ENCODE assay signal across 12 mouse cellular contexts in the genomic region with DNA sequence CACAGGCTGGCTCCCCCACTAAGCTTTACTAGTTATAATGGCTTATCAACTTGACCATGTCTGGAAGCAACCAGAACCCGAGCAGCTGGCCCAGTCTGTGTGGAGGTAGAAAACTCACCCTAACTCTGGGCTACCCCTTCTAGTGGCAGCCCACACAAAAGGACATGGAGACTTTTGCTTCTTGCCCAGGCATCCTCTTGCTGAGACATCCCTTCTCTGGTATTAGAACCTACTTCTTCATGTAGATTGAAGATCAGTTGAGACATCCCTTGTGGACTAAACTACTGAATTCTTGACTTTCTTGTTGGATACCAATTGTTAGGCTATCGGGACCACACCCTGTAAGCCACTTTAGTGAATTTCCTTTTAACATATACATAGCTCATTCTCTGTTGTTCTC. TPM values are rescaled to one million over a fixed set of nuclear protein-coding genes. Genes with fewer than 3 reads are reported as not detected.
DNase-seq lines count a peak whose midpoint lies in the region; ATAC-seq and TF ChIP-seq lines count a peak whose summit lies in the region.
"Had no signal": no experiment of that assay in that cellular context is flagged by ENCODE, and none has a peak within 500 bp of the region (broad histone marks: within the 10 kb centered on the region; RNA-seq: fewer than 3 reads in every experiment).

No protein-coding gene starts in this region.

- H3K4me1 ChIP-seq in forebrain, embryonic 13.5 days, result peaks cover 18% of the 10 kb centered on the region
- peaks cover 8% of the 10 kb centered on the region for H3K4me1 ChIP-seq in forebrain, embryonic 10.5 days
- peaks cover 45% of the 10 kb centered on the region for H3K4me1 ChIP-seq in liver, embryonic 12.5 days
- H3K4me1 ChIP-seq in midbrain, embryonic 13.5 days (replicated peaks), result peaks cover 8% of the 10 kb centered on the region
- H3K4me1 ChIP-seq in midbrain, embryonic 14.5 days (ENCODE audit: control insufficient read depth, insufficient read depth, low read length), result peaks cover 7% of the 10 kb centered on the region
- H3K4me1 ChIP-seq in stomach, postnatal 0 days (replicated peaks; ENCODE audit: control insufficient read depth, insufficient read depth), result no peaks in the 10 kb centered on the region

- TF ChIP-seq EP300 in stomach, postnatal 0 days (optimal IDR thresholded peaks at IDR 0.05), result no peak

- H3K36me3 ChIP-seq in forebrain, embryonic 13.5 days (ENCODE audit: poor library complexity, severe bottlenecking), result peaks cover 67% of the 10 kb centered on the region
- peaks cover 88% of the 10 kb centered on the region for H3K36me3 ChIP-seq in forebrain, embryonic 10.5 days (replicated peaks)
- peaks cover 90% of the 10 kb centered on the region for H3K36me3 ChIP-seq in liver, embryonic 12.5 days
- peaks cover 64% of the 10 kb centered on the region for H3K36me3 ChIP-seq in midbrain, embryonic 13.5 days
- H3K36me3 ChIP-seq in midbrain, embryonic 14.5 days (ENCODE audit: control insufficient read depth, insufficient read depth, low read length), result peaks cover 59% of the 10 kb centered on the region
- peaks cover 25% of the 10 kb centered on the region for H3K36me3 ChIP-seq in stomach, postnatal 0 days (ENCODE audit: control insufficient read depth, insufficient read depth, low read length)

- ATAC-seq in forebrain, embryonic 13.5 days, result no peak
- ATAC-seq in liver, embryonic 12.5 days, result no peak
- no peak for ATAC-seq in midbrain, embryonic 13.5 days
- no peak for ATAC-seq in midbrain, embryonic 14.5 days (ENCODE audit: low FRiP score, low TSS enrichment)
- no peak for ATAC-seq in stomach, postnatal 0 days (ENCODE audit: low FRiP score, low TSS enrichment)

- H3K4me2 ChIP-seq in forebrain, embryonic 13.5 days, result no peak overlapping the region
- H3K4me2 ChIP-seq in liver, embryonic 12.5 days, result no peak overlapping the region
- no peak overlapping the region for H3K4me2 ChIP-seq in midbrain, embryonic 13.5 days (replicated peaks)
- no peak overlapping the region for H3K4me2 ChIP-seq in midbrain, embryonic 14.5 days (ENCODE audit: low read length)
- H3K4me2 ChIP-seq in stomach, postnatal 0 days (replicated peaks; ENCODE audit: low read depth), result no peak overlapping the region
- H3K4me2 ChIP-seq: embryonic facial prominence, embryonic 15.5 days; heart, embryonic 12.5 days had no signal

- no peak for DNase-seq in forebrain, embryonic 10.5 days (ENCODE audit: extremely low spot score, low spot score)
- DNase-seq in liver, result no peak
- DNase-seq in midbrain, embryonic 14.5 days, result no peak
- DNase-seq in stomach, postnatal 0 days (ENCODE audit: low spot score), result no peak

- WGBS in forebrain, embryonic 13.5 days, result 77% methylated on average over 2 of the region's 2 CpGs
- WGBS in forebrain, embryonic 10.5 days, result 82% methylated on average over 2 of the region's 2 CpGs
- WGBS in liver, embryonic 12.5 days (ENCODE audit: insufficient replicate concordance), result 69% methylated on average over 2 of the region's 2 CpGs
- WGBS in midbrain, embryonic 13.5 days, result 87% methylated on average over 2 of the region's 2 CpGs
- WGBS in midbrain, embryonic 14.5 days, result 84% methylated on average over 2 of the region's 2 CpGs
- WGBS in stomach, postnatal 0 days, result 64% methylated on average over 2 of the region's 2 CpGs

- H3K27ac ChIP-seq in forebrain, embryonic 13.5 days, result peak overlapping the region; percentile 8; the same call in 1 of the 2 replicates
- H3K27ac ChIP-seq in forebrain, embryonic 10.5 days, result no peak overlapping the region
- peak overlapping the region; percentile 37; the same call in 1 of the 2 replicates for H3K27ac ChIP-seq in liver, embryonic 12.5 days
- H3K27ac ChIP-seq in midbrain, embryonic 13.5 days, result peak overlapping the region; percentile 7; the same call in 1 of the 2 replicates
- no peak overlapping the region for H3K27ac ChIP-seq in midbrain, embryonic 14.5 days (replicated peaks; ENCODE audit: low read depth, low read length)
- no peak overlapping the region for H3K27ac ChIP-seq in stomach, postnatal 0 days (replicated peaks)
- H3K27ac ChIP-seq: embryonic facial prominence, embryonic 15.5 days; gastrocnemius, adult 2 months; hindbrain, embryonic 10.5 days had no signal

- no peak overlapping the region for H3K9ac ChIP-seq in forebrain, embryonic 13.5 days
- no peak overlapping the region for H3K9ac ChIP-seq in liver, embryonic 12.5 days
- no peak overlapping the region for H3K9ac ChIP-seq in midbrain, embryonic 13.5 days (replicated peaks)
- H3K9ac ChIP-seq in midbrain, embryonic 14.5 days (replicated peaks; ENCODE audit: low read length), result no peak overlapping the region
- no peak overlapping the region for H3K9ac ChIP-seq in stomach, postnatal 0 days (ENCODE audit: low read length)
- H3K9ac ChIP-seq: embryonic facial prominence, embryonic 15.5 days; heart, embryonic 12.5 days had no signal

- no peak overlapping the region for H3K4me3 ChIP-seq in forebrain, embryonic 13.5 days
- H3K4me3 ChIP-seq in forebrain, embryonic 10.5 days, result no peak overlapping the region
- H3K4me3 ChIP-seq in liver, embryonic 12.5 days, result no peak overlapping the region
- H3K4me3 ChIP-seq in midbrain, embryonic 13.5 days (replicated peaks), result no peak overlapping the region
- no peak overlapping the region for H3K4me3 ChIP-seq in midbrain, embryonic 14.5 days (replicated peaks; ENCODE audit: low read depth, low read length)
- H3K4me3 ChIP-seq in stomach, postnatal 0 days (ENCODE audit: low read depth, low read length), result no peak overlapping the region
- H3K4me3 ChIP-seq: embryonic facial prominence, embryonic 15.5 days; erythroblast, embryonic 14.5 days; gastrocnemius, adult 2 months; heart, embryonic 12.5 days; hindbrain, embryonic 10.5 days had no signal

- H3K27me3 ChIP-seq in forebrain, embryonic 13.5 days, result no peaks in the 10 kb centered on the region
- H3K27me3 ChIP-seq in forebrain, embryonic 10.5 days (ENCODE audit: poor library complexity, severe bottlenecking), result no peaks in the 10 kb centered on the region
- H3K27me3 ChIP-seq in liver, embryonic 12.5 days (replicated peaks), result no peaks in the 10 kb centered on the region
- no peaks in the 10 kb centered on the region for H3K27me3 ChIP-seq in midbrain, embryonic 13.5 days
- H3K27me3 ChIP-seq in midbrain, embryonic 14.5 days (ENCODE audit: control insufficient read depth, insufficient read depth, low read length), result no peaks in the 10 kb centered on the region
- H3K27me3 ChIP-seq in stomach, postnatal 0 days (ENCODE audit: control insufficient read depth, insufficient read depth, low read length), result no peaks in the 10 kb centered on the region
- H3K27me3 ChIP-seq: embryonic facial prominence, embryonic 15.5 days; heart, embryonic 12.5 days had no signal

- no peaks in the 10 kb centered on the region for H3K9me3 ChIP-seq in forebrain, embryonic 13.5 days (replicated peaks)
- H3K9me3 ChIP-seq in forebrain, embryonic 10.5 days, result no peaks in the 10 kb centered on the region
- no peaks in the 10 kb centered on the region for H3K9me3 ChIP-seq in liver, embryonic 12.5 days (replicated peaks)
- H3K9me3 ChIP-seq in midbrain, embryonic 13.5 days, result no peaks in the 10 kb centered on the region
- no peaks in the 10 kb centered on the region for H3K9me3 ChIP-seq in midbrain, embryonic 14.5 days (ENCODE audit: control insufficient read depth, low read length)
- no peaks in the 10 kb centered on the region for H3K9me3 ChIP-seq in stomach, postnatal 0 days (ENCODE audit: control insufficient read depth, low read length)
- H3K9me3 ChIP-seq: embryonic facial prominence, embryonic 15.5 days; heart, embryonic 12.5 days; hindbrain, embryonic 10.5 days had no signal

- TF ChIP-seq CTCF in stomach, postnatal 0 days (IDR thresholded peaks at IDR 0.05; ENCODE audit: low read depth), result no peak

RNA-seq across cellular contexts. Expression of gene Tmem258, which starts 5.5 kb away (rescaled TPM):
- polyA plus RNA-seq in forebrain, embryonic 13.5 days (2015; fragmentation: Nextera tagmentation; extraction: Ambion mirVana), result 408 and 447 TPM in 2 replicates
- 362 and 373 TPM in 2 replicates for polyA plus RNA-seq in forebrain, embryonic 10.5 days (2016; fragmentation: Nextera tagmentation; extraction: Ambion mirVana)
- 350 and 353 TPM in 2 replicates for polyA plus RNA-seq in liver, embryonic 12.5 days (2016; fragmentation: Nextera tagmentation; extraction: Ambion mirVana)
- 386 and 396 TPM in 2 replicates for polyA plus RNA-seq in midbrain, embryonic 13.5 days (2015; fragmentation: Nextera tagmentation; extraction: Ambion mirVana)
- 363 and 446 TPM in 2 replicates for polyA plus RNA-seq in midbrain, embryonic 14.5 days (2014; fragmentation: Nextera tagmentation; extraction: Ambion mirVana)
- 330 and 370 TPM in 2 replicates for polyA plus RNA-seq in stomach, postnatal 0 days (2015; fragmentation: Nextera tagmentation; extraction: Ambion mirVana)

RNA-seq across cellular contexts. Expression of gene Fen1, which starts 5.7 kb away (rescaled TPM):
- 98.8 and 104 TPM in 2 replicates for polyA plus RNA-seq in forebrain, embryonic 13.5 days (2015; fragmentation: Nextera tagmentation; extraction: Ambion mirVana)
- 215 and 218 TPM in 2 replicates for polyA plus RNA-seq in forebrain, embryonic 10.5 days (2016; fragmentation: Nextera tagmentation; extraction: Ambion mirVana)
- polyA plus RNA-seq in liver, embryonic 12.5 days (2016; fragmentation: Nextera tagmentation; extraction: Ambion mirVana), result 198 and 200 TPM in 2 replicates
- 47.9 and 49.6 TPM in 2 replicates for polyA plus RNA-seq in midbrain, embryonic 13.5 days (2015; fragmentation: Nextera tagmentation; extraction: Ambion mirVana)
- polyA plus RNA-seq in midbrain, embryonic 14.5 days (2014; fragmentation: Nextera tagmentation; extraction: Ambion mirVana), result 24.8 and 31.0 TPM in 2 replicates
- polyA plus RNA-seq in stomach, postnatal 0 days (2015; fragmentation: Nextera tagmentation; extraction: Ambion mirVana), result 27.8 and 29.2 TPM in 2 replicates

RNA-seq across cellular contexts. Expression of gene Fads1, which starts 15.6 kb away (rescaled TPM):
- polyA plus RNA-seq in forebrain, embryonic 13.5 days (2015; fragmentation: Nextera tagmentation; extraction: Ambion mirVana), result 148 and 172 TPM in 2 replicates
- polyA plus RNA-seq in forebrain, embryonic 10.5 days (2016; fragmentation: Nextera tagmentation; extraction: Ambion mirVana), result 171 and 180 TPM in 2 replicates
- 86.4 and 91.6 TPM in 2 replicates for polyA plus RNA-seq in liver, embryonic 12.5 days (2016; fragmentation: Nextera tagmentation; extraction: Ambion mirVana)
- 173 and 178 TPM in 2 replicates for polyA plus RNA-seq in midbrain, embryonic 13.5 days (2015; fragmentation: Nextera tagmentation; extraction: Ambion mirVana)
- polyA plus RNA-seq in midbrain, embryonic 14.5 days (2014; fragmentation: Nextera tagmentation; extraction: Ambion mirVana), result 125 and 152 TPM in 2 replicates
- polyA plus RNA-seq in stomach, postnatal 0 days (2015; fragmentation: Nextera tagmentation; extraction: Ambion mirVana), result 36.3 TPM in 2 replicates

RNA-seq across cellular contexts. Expression of gene Myrf, which starts 42.3 kb away (rescaled TPM):
- polyA plus RNA-seq in forebrain, embryonic 13.5 days (2015; fragmentation: Nextera tagmentation; extraction: Ambion mirVana), result 0.22 and 0.31 TPM in 2 replicates
- 2.1 and 2.9 TPM in 2 replicates for polyA plus RNA-seq in forebrain, embryonic 10.5 days (2016; fragmentation: Nextera tagmentation; extraction: Ambion mirVana)
- 6.6 TPM in 2 replicates for polyA plus RNA-seq in liver, embryonic 12.5 days (2016; fragmentation: Nextera tagmentation; extraction: Ambion mirVana)
- 0.58 and 0.77 TPM in 2 replicates for polyA plus RNA-seq in midbrain, embryonic 13.5 days (2015; fragmentation: Nextera tagmentation; extraction: Ambion mirVana)
- 0.49 and 0.75 TPM in 2 replicates for polyA plus RNA-seq in midbrain, embryonic 14.5 days (2014; fragmentation: Nextera tagmentation; extraction: Ambion mirVana)
- 9.6 and 10.7 TPM in 2 replicates for polyA plus RNA-seq in stomach, postnatal 0 days (2015; fragmentation: Nextera tagmentation; extraction: Ambion mirVana)

Comparison
In these comparisons a context has a peak if more than half of its experiments do, and no peak if none do; other contexts are left out.
1. H3K27ac ChIP-seq: peak in forebrain, embryonic 13.5 days (single experiment), liver, embryonic 12.5 days (single experiment) and midbrain, embryonic 13.5 days (single experiment); none in forebrain, embryonic 10.5 days (single experiment), midbrain, embryonic 14.5 days (single experiment) and stomach, postnatal 0 days (single experiment).